Mouse (Mus musculus) natural killer cell, adult 2 months (primary cell): ENCODE data around the gene Tmem151b.

ENCODE experiments used
- DNase-seq, 2 experiments: peaks; one replicate each; pipeline ENCODE4 v3.0.0; 2022; ENCODE audit warnings: low spot score in 2 of 2

Gene Tmem151b

DNA sequence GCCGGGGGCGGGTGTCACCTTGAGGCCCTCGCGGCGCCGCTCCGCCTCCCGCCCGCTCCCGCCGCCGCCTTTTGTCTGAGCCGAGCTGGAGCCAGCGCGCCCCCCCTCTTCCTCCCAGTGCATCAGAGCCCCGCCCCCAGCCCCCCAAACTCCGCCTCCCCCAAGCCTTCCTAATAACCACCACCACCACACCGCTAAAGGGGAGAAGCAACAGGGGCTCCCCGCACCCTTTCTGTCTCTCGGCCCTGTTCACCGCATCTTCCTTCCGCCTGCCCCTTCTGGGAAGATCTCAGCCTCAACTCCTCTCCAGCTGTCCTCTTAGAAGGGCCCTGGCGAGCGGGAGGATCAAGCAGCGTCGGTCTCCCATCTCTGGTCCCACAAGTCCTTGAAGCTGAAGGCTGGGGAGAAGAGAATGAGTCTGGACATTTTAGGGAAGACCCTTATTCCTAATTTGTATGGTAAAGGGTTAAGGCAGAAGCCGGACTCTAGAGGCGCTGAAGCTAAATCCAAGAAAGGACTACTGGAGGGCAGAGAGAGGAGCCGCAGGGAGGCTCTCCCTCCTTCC lies at the start of gene Tmem151b:
Gene Tmem151b (minus strand): TSS at position 61 of the 565 bp plus-strand sequence.
- no peak for DNase-seq

GRCm38 (mm10) chr17:45598891-45599290 lies 49.4 kb upstream of the Tmem151b start:
- no peak for DNase-seq

DNA sequence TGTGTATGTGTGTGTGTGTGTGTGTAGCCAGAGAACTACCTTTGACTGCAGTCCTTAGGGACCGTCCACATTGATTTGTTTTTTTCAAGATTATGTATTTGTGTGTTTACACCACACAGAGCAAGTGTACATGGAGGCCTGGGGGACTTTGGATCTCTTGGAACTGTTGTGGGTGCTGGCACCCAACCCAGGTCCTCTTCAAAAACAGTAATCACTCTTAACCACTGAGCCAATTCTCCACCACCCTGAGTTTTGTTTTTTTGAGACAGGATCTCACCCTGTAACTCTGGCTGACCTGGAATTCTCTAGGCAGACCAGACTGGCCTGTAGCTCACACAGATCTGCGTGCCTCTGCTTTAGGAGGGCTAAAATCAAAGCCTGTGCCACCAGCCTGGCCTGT lies 48.9 kb upstream of the Tmem151b start:
- no peak for DNase-seq

- DNase-seq, result peak in 1 of 2 experiments; percentile 31
These were observed 48.3 kb upstream of the Tmem151b start for GRCm38 (mm10) chr17:45597787-45598186.

DNA sequence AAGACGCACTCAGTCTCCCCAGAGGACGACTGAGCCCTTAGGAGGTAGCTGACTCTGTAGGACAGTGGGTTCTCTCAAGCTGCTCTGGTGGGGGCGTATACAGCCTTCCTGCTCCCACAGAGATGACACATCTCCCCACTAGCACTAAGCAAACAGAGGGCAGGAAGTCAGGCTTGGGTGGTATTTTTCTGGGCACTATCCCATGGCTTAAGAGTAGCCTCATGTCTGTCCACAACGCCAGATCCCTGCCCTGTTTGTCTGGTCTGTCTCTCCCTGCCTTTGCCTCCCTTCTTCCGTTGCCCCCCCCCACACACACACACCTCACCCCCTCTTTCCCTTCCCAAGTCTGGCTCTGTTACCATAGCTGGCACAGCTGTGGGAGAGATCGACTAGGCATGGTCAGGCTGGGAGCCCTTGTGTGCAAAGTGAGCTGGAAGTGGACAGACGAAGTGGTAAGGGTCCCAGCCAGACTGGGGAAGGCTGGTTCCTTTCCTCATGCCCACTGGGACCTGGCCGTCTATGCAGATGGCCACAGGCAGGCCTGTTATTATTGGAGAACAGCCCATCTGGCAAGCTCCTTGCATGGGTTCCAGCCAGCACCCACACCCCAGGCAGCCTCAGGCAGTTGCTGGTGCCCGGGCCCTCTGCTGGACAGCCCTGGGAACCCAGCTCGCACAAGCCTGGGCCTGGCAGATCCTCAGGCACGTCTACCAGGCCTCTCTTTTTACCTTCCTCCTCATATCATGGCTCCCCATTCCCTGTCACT lies 47.3 kb upstream of the Tmem151b start:
- peak; percentile 36 to 49 for DNase-seq

DNA sequence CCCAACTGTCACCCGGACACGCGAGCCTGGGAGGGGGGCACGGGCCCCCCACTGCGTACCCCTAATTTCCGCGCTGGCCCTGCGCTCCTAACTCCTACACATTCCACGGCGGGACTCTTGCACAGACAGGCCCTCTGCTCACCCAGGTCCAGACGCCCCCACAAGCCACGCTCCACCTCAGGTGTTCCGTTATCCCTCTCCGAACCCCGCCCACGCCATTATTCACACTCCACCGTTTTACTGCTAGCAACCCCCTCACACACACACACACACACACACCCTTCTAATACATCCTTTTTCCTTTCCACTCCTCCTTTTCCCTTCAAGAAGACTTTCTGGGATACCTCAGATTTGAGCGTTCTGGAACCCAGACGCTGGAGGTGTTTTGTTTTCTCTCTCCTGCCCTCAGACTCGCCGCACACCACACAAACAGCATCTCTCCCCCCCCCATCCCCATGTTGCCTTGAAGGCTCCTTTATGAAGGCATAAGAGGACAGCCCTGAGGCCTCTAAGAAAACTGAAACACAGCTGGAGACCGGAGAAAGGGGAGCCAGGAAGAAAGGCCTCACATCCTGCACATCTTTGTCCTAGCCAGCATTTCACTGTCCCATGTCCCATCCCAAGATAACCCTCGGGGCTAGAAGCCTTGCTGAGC lies 46.4 kb upstream of the Tmem151b start:
- DNase-seq, result no peak

DNA sequence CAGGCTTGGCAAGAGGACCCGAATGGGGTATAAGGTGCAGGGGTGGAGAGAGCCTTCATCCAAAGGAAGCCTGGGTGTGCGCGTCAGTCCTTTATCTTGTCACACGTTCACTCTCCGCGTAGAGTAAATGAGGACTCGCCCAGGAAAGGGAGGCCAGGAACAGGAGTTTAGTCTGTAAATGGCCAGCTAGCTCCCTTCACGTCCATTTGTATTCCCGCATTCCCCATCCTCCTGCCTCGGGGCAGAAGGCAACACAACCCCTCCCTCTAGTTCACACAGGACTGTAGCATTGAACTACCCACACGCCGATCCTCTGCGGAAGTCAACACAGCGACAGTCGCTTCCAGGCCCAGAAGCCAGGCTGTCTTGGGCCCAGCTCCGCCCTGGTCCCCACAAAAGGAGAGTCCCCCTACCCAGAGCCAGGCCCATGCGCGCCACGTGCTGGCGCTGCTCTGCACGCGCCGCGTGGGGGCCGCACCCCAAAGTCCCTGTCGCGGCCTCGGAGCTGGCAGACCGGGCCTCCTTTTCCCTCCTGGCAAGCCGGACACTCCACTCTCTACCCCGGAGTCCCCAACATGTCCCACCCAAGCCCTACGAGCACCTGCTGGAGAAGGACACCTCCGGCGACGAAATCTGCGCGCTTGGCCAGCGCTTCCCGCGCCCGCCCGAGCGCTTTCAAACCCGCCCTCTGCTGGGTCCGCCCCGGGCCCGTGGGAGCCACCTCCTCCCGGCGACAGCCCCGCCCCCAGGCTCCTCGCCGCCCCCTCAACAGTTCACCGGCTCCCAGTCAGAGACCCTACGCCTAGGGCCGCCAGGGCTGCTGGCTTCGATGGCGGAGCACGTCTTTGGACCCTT lies 45.6 kb upstream of the Tmem151b start:
- peak; percentile 46 to 62 for DNase-seq

DNA sequence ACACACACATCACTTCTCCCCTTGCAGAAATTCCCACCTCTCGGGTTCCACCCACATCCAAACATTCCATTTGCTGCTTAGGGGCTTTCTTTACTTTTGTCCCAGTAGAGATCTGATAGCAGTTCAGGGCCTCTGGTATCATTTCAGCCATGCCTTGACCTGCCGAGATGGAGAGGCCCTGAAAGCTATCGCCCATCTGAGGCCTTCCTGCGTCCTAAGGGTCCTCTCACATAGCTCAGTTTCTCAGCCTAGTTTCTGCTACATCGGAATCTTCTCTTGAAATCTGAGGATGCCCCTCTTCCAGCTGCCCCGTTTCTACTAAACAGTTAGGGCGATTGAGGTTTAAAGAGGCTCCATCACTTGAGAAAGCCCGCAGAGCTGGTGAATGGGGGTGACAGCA lies 44.7 kb upstream of the Tmem151b start:
- no peak for DNase-seq

- no peak for DNase-seq
These were observed 44.0 kb upstream of the Tmem151b start for GRCm38 (mm10) chr17:45593479-45593878.

DNA sequence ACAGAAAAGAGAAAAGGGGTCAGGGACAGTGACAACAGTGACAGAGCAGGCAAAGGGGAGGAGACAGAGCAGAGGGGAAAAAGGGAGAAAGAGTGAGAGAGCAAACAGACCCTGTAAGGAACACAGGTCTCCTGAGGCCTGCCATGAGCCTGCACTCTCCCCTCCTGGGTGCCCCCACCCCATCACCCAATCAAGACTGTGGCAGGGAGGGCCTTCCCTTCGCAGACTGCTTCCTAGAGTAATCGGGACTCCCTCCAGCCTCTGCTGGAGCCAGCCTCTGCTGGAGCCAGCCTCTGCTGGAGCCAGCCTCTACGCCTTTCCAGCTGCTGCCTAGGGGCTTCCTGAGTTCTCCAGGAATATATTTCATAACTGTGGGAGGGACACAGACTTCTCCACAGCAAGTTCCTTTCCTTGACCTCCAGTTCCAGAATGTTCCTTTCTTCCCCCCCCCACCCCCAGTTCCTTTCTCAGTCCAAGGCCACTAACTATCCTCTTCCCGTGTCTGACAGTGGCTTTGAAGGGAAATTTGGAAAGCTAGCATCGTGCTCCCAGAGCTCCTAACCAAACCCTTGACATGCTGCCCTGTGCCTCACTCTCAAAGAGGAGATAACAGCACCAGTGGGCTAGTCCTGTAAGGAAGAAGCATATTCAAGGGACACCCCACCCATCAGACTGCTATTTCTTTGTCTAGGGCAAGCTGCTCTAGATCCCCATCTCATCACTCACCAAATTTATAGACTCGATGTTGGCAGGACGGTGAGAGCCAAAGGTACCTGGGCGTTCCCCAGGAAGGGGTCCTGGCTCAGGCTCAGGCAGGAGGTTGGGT lies 43.3 kb upstream of the Tmem151b start:
- no peak for DNase-seq

DNA sequence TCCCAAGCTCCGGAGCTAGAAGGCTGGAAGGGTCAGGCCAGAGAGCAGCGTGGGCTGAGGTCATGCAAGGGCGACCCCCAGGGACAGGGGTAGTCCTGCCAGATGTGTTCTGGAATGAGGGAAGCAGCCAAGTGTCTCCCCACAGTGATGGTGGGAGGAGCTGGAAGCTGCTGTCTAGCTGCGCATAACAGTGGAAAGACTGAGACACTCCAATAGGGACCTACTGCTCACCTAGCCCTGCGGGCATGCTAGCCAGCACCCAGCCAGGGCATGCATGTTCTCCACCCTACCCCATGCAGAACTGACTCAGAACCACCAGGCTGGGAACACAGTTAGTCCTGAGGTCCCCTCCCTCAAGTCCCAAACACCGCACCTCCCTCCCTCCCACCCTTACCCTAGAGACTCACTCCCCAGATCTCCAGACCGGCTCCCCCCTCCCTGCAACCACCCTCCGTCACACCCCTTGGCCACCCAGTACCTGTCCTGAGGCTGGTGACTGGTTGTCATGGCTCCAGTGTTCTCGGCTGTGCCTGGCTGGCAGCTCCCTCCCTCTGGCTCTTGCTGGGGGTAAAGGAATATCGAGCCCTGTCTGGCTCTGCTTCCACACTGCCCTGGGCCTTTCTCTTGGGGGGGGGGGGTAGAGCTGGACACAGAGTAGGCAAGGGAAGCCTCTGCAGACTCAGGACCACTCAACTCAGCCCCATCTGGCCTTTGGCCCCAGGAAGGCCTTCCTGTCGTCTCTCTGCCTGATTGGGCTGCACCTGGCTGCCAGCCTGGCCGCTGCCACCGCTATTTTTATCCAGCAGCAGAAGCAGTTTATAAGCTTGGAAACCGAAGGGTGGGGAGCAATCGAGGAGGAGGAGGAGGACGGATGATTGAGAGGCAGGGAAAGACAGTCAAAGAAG lies 42.5 kb upstream of the Tmem151b start:
- DNase-seq, result no peak

- no peak for DNase-seq
These were observed 40.9 kb upstream of the Tmem151b start for GRCm38 (mm10) chr17:45590410-45590809.

GRCm38 (mm10) chr17:45589844-45590243 lies 40.4 kb upstream of the Tmem151b start:
- no peak for DNase-seq

DNA sequence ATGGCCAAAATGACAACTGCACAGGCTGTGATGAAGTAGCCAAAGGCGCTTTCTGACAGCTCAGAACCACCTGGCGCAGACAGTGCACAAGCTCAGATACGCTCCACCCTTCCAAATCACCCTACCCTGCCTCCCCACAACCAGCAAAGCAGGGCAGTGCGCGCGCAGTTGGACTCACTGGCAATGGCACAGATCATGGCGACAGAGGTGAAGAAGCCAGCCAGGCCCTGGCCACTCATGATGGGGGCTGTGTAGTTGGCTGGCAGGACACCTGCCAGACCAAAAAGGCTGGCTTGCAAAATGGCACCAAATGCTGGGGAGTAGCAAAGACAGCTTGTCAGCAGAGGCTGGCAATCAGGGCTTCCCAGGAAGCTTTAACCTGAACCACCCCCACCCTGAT lies 39.8 kb upstream of the Tmem151b start:
- no peak for DNase-seq

DNA sequence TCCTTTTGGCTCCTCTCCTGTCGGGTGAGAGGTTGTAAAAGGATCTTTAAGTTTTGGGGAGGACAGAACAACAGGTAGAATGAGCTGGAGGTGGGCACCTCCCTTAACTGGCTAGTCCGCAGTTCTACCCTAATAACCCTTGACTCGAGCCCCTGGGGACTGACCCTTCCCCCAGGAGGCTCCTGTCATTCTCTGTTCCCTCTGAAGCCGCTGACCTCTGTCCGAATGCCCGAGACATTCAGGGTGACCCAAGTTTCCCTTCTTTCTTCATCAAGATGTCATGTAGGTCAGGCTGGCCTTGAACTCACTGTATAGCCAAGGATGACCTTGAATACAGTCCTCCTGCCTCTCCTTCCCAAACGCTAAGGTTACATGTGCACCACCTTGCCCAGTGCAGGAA lies 38.9 kb upstream of the Tmem151b start:
- DNase-seq, result no peak

DNA sequence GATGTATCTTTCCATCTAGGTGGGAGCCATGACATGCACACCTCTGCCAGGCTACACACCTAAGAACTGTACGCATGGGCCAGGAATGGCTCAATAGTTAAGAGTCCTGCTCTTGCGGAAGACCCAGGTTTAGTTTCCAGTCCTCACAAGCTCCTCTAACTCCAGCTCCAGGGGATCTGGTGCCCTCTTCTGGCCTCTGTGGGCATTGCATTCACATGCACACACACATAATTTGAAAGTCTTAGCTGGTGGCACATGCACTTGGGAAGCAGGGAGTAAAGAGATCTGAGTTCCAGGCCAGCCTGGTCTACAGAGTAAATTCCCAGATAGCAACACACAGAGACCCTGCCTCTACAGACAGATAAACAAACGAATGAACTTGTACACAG lies 37.0 kb upstream of the Tmem151b start:
- no peak for DNase-seq

DNA sequence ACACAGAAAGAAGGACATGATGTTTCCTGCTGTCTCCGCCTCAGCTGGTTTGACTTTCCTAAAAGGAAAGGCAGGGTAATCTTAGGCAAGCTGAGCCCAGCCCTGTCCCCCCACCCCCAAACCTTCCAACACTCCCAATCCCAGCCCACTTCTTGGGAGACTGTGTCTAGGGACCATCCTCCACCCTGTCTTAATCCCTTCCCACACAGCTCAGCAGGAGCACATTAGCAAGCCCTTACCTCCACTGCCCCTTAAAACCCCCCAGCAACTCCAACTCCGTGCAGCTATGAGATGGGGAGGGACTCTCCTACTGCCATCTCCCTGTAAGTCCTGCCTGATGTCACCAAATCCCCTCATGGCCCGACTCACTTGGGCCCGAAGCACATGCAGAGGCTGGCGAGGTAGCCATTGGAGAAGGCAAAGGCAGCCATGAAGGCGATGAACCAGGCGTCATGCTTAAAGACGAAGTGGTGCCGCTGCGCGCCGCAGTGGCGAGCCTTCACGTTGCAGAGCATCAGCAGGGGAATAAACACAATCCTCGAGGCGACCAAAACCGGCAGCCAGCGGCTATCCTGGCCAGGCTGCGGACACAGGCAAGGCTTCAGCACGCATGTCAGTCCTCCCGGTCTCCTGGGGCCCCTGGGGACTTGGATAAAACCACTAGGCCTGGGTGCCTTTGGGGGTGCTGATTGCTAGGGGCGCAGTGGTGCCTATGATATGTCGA lies 36.4 kb upstream of the Tmem151b start:
- DNase-seq, result no peak

GRCm38 (mm10) chr17:45584939-45585678 lies 35.6 kb upstream of the Tmem151b start:
- DNase-seq, result peak; percentile 41 to 68
